8 mouse cellular contexts compared by ENCODE assay signal in genomic region chr8:112045896-112046295, GRCm38 (mm10). TPM values are rescaled to one million over a fixed set of nuclear protein-coding genes. Genes with fewer than 3 reads are reported as not detected.
DNase-seq lines count a peak whose midpoint lies in the region; ATAC-seq lines count a peak whose summit lies in the region.

No protein-coding gene starts in this region.

- no peaks in the 10 kb centered on the region for H3K9me3 ChIP-seq in midbrain, embryonic 14.5 days (ENCODE audit: control insufficient read depth, low read length)

- no peak; the same call in 1 of the 2 replicates for ATAC-seq in midbrain, embryonic 14.5 days (ENCODE audit: low FRiP score, low TSS enrichment)

- no peaks in the 10 kb centered on the region for H3K4me1 ChIP-seq in midbrain, embryonic 14.5 days (ENCODE audit: control insufficient read depth, insufficient read depth, low read length)

- H3K4me2 ChIP-seq in midbrain, embryonic 14.5 days (ENCODE audit: low read length) = no peak overlapping the region

- no peak overlapping the region for H3K27ac ChIP-seq in midbrain, embryonic 14.5 days (replicated peaks; ENCODE audit: low read depth, low read length)

- no peaks in the 10 kb centered on the region for H3K36me3 ChIP-seq in midbrain, embryonic 14.5 days (ENCODE audit: control insufficient read depth, insufficient read depth, low read length)

- no peak overlapping the region for H3K9ac ChIP-seq in midbrain, embryonic 14.5 days (replicated peaks; ENCODE audit: low read length)

- H3K27me3 ChIP-seq in midbrain, embryonic 14.5 days (ENCODE audit: control insufficient read depth, insufficient read depth, low read length) = no peaks in the 10 kb centered on the region

- WGBS in midbrain, embryonic 14.5 days = 6% methylated on average over 7 of the region's 7 CpGs

- H3K4me3 ChIP-seq in midbrain, embryonic 14.5 days (replicated peaks; ENCODE audit: low read depth, low read length) = no peak overlapping the region

- DNase-seq in 3T3-L1 (ENCODE audit: low read depth, low spot score) = peak; percentile 94
- peak; percentile 73 for DNase-seq in adrenal gland, adult 2 months
- DNase-seq in embryo, embryonic 10.5 days (ENCODE audit: low spot score) = peak; percentile 92
- peak; percentile 63 for DNase-seq in gastrocnemius, postnatal 14 days
- peak; percentile 51 for DNase-seq in kidney, adult 11 months
- DNase-seq in left cerebral cortex, postnatal 25 days (ENCODE audit: low spot score in 2 of 2) = peak; percentile 88 to 92
- peak; percentile 96 for DNase-seq in midbrain, embryonic 14.5 days
- peak; percentile 30 to 68 for DNase-seq in spleen, adult 18-20 months

- intact Hi-C loops in gastrocnemius, postnatal 14 days (cut with DNase I; ENCODE audit: low total_unique reads) = no loop called here
- intact Hi-C loops in left cerebral cortex, postnatal 25 days (cut with DNase I) = loop anchor here (2.0 to 5.0 kb wide), 2 partner anchors 1441 to 1587 kb away; no protein-coding TSS in a partner anchor

RNA-seq across cellular contexts. Expression of gene Gm6793, which starts 31.1 kb away (rescaled TPM):
- not detected for total RNA-seq in adrenal gland, adult 2 months (2021)
- polyA plus RNA-seq in adrenal gland, adult 2 months (2012; rRNA removed) = not detected in 2 replicates
- total RNA-seq in gastrocnemius, postnatal 14 days (2021) = not detected
- total RNA-seq in left cerebral cortex, postnatal 25 days (2021) = under 1 TPM in 1 of 2 experiments, not detected in 1; 0.23 TPM
- polyA plus RNA-seq in midbrain, embryonic 14.5 days (2014; fragmentation: Nextera tagmentation; extraction: Ambion mirVana) = 1.2 and 1.3 TPM in 2 replicates

RNA-seq across cellular contexts. Expression of gene Terf2ip, which starts 34.7 kb away (rescaled TPM):
- total RNA-seq in adrenal gland, adult 2 months (2021) = 10 to 100 TPM; 20.1 to 22.7 TPM
- 15.4 and 16.3 TPM in 2 replicates for polyA plus RNA-seq in adrenal gland, adult 2 months (2012; rRNA removed)
- total RNA-seq in gastrocnemius, postnatal 14 days (2021) = 10 to 100 TPM in 1 of 2 experiments, 1 to 10 TPM in 1; 9.1 to 10.4 TPM
- total RNA-seq in left cerebral cortex, postnatal 25 days (2021) = 10 to 100 TPM; 35.4 to 36.3 TPM
- 58.3 and 59.0 TPM in 2 replicates for polyA plus RNA-seq in midbrain, embryonic 14.5 days (2014; fragmentation: Nextera tagmentation; extraction: Ambion mirVana)

RNA-seq across cellular contexts. Expression of gene Kars, which starts 34.8 kb away (rescaled TPM):
- total RNA-seq in adrenal gland, adult 2 months (2021) = 100 to 1,000 TPM; 105 to 115 TPM
- polyA plus RNA-seq in adrenal gland, adult 2 months (2012; rRNA removed) = 18.1 and 21.3 TPM in 2 replicates
- total RNA-seq in gastrocnemius, postnatal 14 days (2021) = 100 to 1,000 TPM; 100 to 107 TPM
- total RNA-seq in left cerebral cortex, postnatal 25 days (2021) = 10 to 100 TPM; 67.3 to 71.2 TPM
- 145 and 186 TPM in 2 replicates for polyA plus RNA-seq in midbrain, embryonic 14.5 days (2014; fragmentation: Nextera tagmentation; extraction: Ambion mirVana)

RNA-seq across cellular contexts. Expression of gene Adat1, which starts 53.8 kb away (rescaled TPM):
- total RNA-seq in adrenal gland, adult 2 months (2021) = 1 to 10 TPM; 3.3 to 3.5 TPM
- polyA plus RNA-seq in adrenal gland, adult 2 months (2012; rRNA removed) = 1.6 and 1.9 TPM in 2 replicates
- total RNA-seq in gastrocnemius, postnatal 14 days (2021) = 1 to 10 TPM; 1.3 TPM
- total RNA-seq in left cerebral cortex, postnatal 25 days (2021) = 1 to 10 TPM; 5.4 to 6.6 TPM
- 5.3 and 5.6 TPM in 2 replicates for polyA plus RNA-seq in midbrain, embryonic 14.5 days (2014; fragmentation: Nextera tagmentation; extraction: Ambion mirVana)
